Mouse (Mus musculus): ENCODE data around the gene Npdc1.

Gene Npdc1

GRCm38 (mm10) chr2:25430395-25431233 is 31.5 kb downstream of the Npdc1 start:
- DNase-seq (ENCODE audit: low spot score in 2 of 2): no peak

GRCm38 (mm10) chr2:25431308-25431855 is 32.2 kb downstream of the Npdc1 start:
- DNase-seq (ENCODE audit: low spot score in 2 of 2): no peak

- DNase-seq (ENCODE audit: low spot score in 2 of 2): no peak
Observed at GRCm38 (mm10) chr2:25432326-25433098, 33.4 kb downstream of the Npdc1 start.

GRCm38 (mm10) chr2:25433101-25433500 is 34.0 kb downstream of the Npdc1 start:
- no peak for DNase-seq (ENCODE audit: low spot score in 2 of 2)

GRCm38 (mm10) chr2:25434292-25434691 is 35.1 kb downstream of the Npdc1 start:
- DNase-seq (ENCODE audit: low spot score in 2 of 2): no peak

- DNase-seq (ENCODE audit: low spot score in 2 of 2): no peak
Observed at GRCm38 (mm10) chr2:25436286-25436820, 37.2 kb downstream of the Npdc1 start.

- DNase-seq (ENCODE audit: low spot score in 2 of 2): no peak
Observed at GRCm38 (mm10) chr2:25441067-25441466, 41.9 kb downstream of the Npdc1 start.

- DNase-seq (ENCODE audit: low spot score in 2 of 2): no peak
Observed at GRCm38 (mm10) chr2:25442682-25443081, 43.5 kb downstream of the Npdc1 start.

- no peak for DNase-seq (ENCODE audit: low spot score in 2 of 2)
Observed at GRCm38 (mm10) chr2:25450853-25451647, 51.9 kb downstream of the Npdc1 start.

- DNase-seq (ENCODE audit: low spot score in 2 of 2): no peak
Observed at GRCm38 (mm10) chr2:25452951-25453350, 53.8 kb downstream of the Npdc1 start.

- DNase-seq (ENCODE audit: low spot score in 2 of 2): no peak
Observed at GRCm38 (mm10) chr2:25456205-25456953, 57.2 kb downstream of the Npdc1 start, which contains the start of gene Clic3. Gene Clic3, plus strand, starts transcription at chr2:25456838.

GRCm38 (mm10) chr2:25457022-25457896 is 58.1 kb downstream of the Npdc1 start:
- no peak for DNase-seq (ENCODE audit: low spot score in 2 of 2)

GRCm38 (mm10) chr2:25458911-25459310 is 59.8 kb downstream of the Npdc1 start:
- no peak for DNase-seq (ENCODE audit: low spot score in 2 of 2)

Data from frontal cortex, postnatal 25 days (tissue).